Mouse (Mus musculus) urinary bladder, postnatal 25 days (tissue): ENCODE data around the gene Lrrc36.

ENCODE experiments used
- DNase-seq: peaks from one replicate; pipeline ENCODE4 v3.0.0; 2022; ENCODE audit warnings: low spot score

Lrrc36 gene

GRCm38 (mm10) chr8:105467396-105467985 lies 54.1 kb downstream of the Lrrc36 start:
- DNase-seq = no peak

- no peak for DNase-seq
These were observed 54.8 kb downstream of the Lrrc36 start for GRCm38 (mm10) chr8:105468002-105468720.

- DNase-seq = no peak
These were observed 55.8 kb downstream of the Lrrc36 start for GRCm38 (mm10) chr8:105469041-105469695.

- DNase-seq = no peak
These were observed 56.4 kb downstream of the Lrrc36 start for GRCm38 (mm10) chr8:105469816-105470215.

- DNase-seq = no peak
These were observed 56.9 kb downstream of the Lrrc36 start for GRCm38 (mm10) chr8:105470262-105470661.

- no peak for DNase-seq
These were observed 57.4 kb downstream of the Lrrc36 start for GRCm38 (mm10) chr8:105470681-105471313.

GRCm38 (mm10) chr8:105471314-105472015 lies 58.1 kb downstream of the Lrrc36 start, which contains the start of gene Tppp3:
TSS of gene Tppp3 (minus strand) at chr8:105471526.
- peak; percentile 87 for DNase-seq

- no peak for DNase-seq
These were observed 59.1 kb downstream of the Lrrc36 start for GRCm38 (mm10) chr8:105472414-105472932.

- DNase-seq = no peak
These were observed 59.6 kb downstream of the Lrrc36 start for GRCm38 (mm10) chr8:105472983-105473382.

- no peak for DNase-seq
These were observed 60.6 kb downstream of the Lrrc36 start for GRCm38 (mm10) chr8:105473816-105474606.

- no peak for DNase-seq
These were observed 61.3 kb downstream of the Lrrc36 start for GRCm38 (mm10) chr8:105474680-105475079.

GRCm38 (mm10) chr8:105475254-105475653 lies 61.9 kb downstream of the Lrrc36 start:
- DNase-seq = no peak

GRCm38 (mm10) chr8:105475742-105476141 lies 62.4 kb downstream of the Lrrc36 start:
- DNase-seq = no peak

GRCm38 (mm10) chr8:105476161-105476560 lies 62.8 kb downstream of the Lrrc36 start:
- DNase-seq = no peak

GRCm38 (mm10) chr8:105476628-105477413 lies 63.5 kb downstream of the Lrrc36 start:
- DNase-seq = peak; percentile 58

- DNase-seq = no peak
These were observed 64.4 kb downstream of the Lrrc36 start for GRCm38 (mm10) chr8:105477792-105478191.

GRCm38 (mm10) chr8:105481013-105481412 lies 67.6 kb downstream of the Lrrc36 start:
- DNase-seq = no peak

- DNase-seq = no peak
These were observed 68.1 kb downstream of the Lrrc36 start for GRCm38 (mm10) chr8:105481453-105481852.

GRCm38 (mm10) chr8:105482123-105482522 lies 68.8 kb downstream of the Lrrc36 start:
- DNase-seq = no peak
